ENCODE assay signal across 9 mouse cellular contexts in genomic region chr16:55468833-55469458, GRCm38 (mm10).
DNase-seq lines count a peak whose midpoint lies in the region; ATAC-seq lines count a peak whose summit lies in the region.
"Had no signal": no experiment of that assay in that cellular context is flagged by ENCODE, and none has a peak within 500 bp of the region (broad histone marks: within the 10 kb centered on the region; RNA-seq: fewer than 3 reads in every experiment).

No protein-coding gene starts in this region.

- DNase-seq in MN1 (ENCODE audit: low spot score) = peak; percentile 82
- peak; percentile 33 for DNase-seq in cerebellum, adult 8-10 months
- DNase-seq in layer of hippocampus, adult 9-10 months (ENCODE audit: low spot score) = peak; percentile 90
- peak; percentile 88 for DNase-seq in lung, postnatal 10 days
- peak; percentile 78 for DNase-seq in retina, postnatal 7 days (ENCODE audit: low read depth, low spot score)
- DNase-seq in urinary bladder, postnatal 14 days (ENCODE audit: low spot score) = peak; percentile 90

- no peaks in the 10 kb centered on the region for H3K4me1 ChIP-seq in hindbrain, embryonic 12.5 days
- H3K4me1 ChIP-seq: megakaryocyte, embryonic 14.5 days had no signal

- H3K36me3 ChIP-seq in hindbrain, embryonic 12.5 days = no peaks in the 10 kb centered on the region

- H3K4me2 ChIP-seq in hindbrain, embryonic 12.5 days (replicated peaks) = no peak overlapping the region

- WGBS in hindbrain, embryonic 12.5 days = 55% methylated on average over 9 of the region's 9 CpGs

- no peak overlapping the region for H3K9ac ChIP-seq in hindbrain, embryonic 12.5 days

- H3K4me3 ChIP-seq in hindbrain, embryonic 12.5 days = no peak overlapping the region
- H3K4me3 ChIP-seq: megakaryocyte, embryonic 14.5 days had no signal

- ATAC-seq in frontal cortex, adult (ENCODE audit: low TSS enrichment) = peak; percentile 98
- peak; percentile 89 for ATAC-seq in hindbrain, embryonic 12.5 days (ENCODE audit: low FRiP score)

- no peaks in the 10 kb centered on the region for H3K27me3 ChIP-seq in hindbrain, embryonic 12.5 days
- H3K27me3 ChIP-seq: megakaryocyte, embryonic 14.5 days had no signal

- H3K27ac ChIP-seq in hindbrain, embryonic 12.5 days = no peak overlapping the region

- H3K9me3 ChIP-seq in hindbrain, embryonic 12.5 days (replicated peaks) = no peaks in the 10 kb centered on the region
- H3K9me3 ChIP-seq: megakaryocyte, embryonic 14.5 days had no signal

Comparison
In these comparisons a context has a peak if more than half of its experiments do, and no peak if none do; other contexts are left out.
1. DNase-seq: peak in every context shown above with its lines; median percentile 90 in layer of hippocampus, adult 9-10 months; 90 in urinary bladder, postnatal 14 days; 88 in lung, postnatal 10 days; 82 in MN1; 78 in retina, postnatal 7 days; 33 in cerebellum, adult 8-10 months.